Mouse (Mus musculus): ENCODE data around the gene 4930442H23Rik. TPM values are rescaled to one million over a fixed set of nuclear protein-coding genes. Genes with fewer than 3 reads are reported as not detected.

Gene 4930442H23Rik
- polyA plus RNA-seq, 1 experiment from 2014 or later: 0.15 TPM

Other genes with a start within 250 kb of the 4930442H23Rik start
- gene Gng7, start 168.9 kb downstream of the 4930442H23Rik start, polyA plus RNA-seq (2015; fragmentation: Nextera tagmentation; extraction: Ambion mirVana): 4.5 and 4.7 TPM in 2 replicates
- 0.94 and 1.2 TPM in 2 replicates for gene Diras1, start 158.2 kb downstream of the 4930442H23Rik start, polyA plus RNA-seq (2015; fragmentation: Nextera tagmentation; extraction: Ambion mirVana)
- 15.0 and 18.2 TPM in 2 replicates for gene Slc39a3, start 146.4 kb downstream of the 4930442H23Rik start, polyA plus RNA-seq (2015; fragmentation: Nextera tagmentation; extraction: Ambion mirVana)
- 166 and 183 TPM in 2 replicates for gene Sgta, start 123.7 kb downstream of the 4930442H23Rik start, polyA plus RNA-seq (2015; fragmentation: Nextera tagmentation; extraction: Ambion mirVana)
- gene Thop1, start 113.8 kb downstream of the 4930442H23Rik start, polyA plus RNA-seq (2015; fragmentation: Nextera tagmentation; extraction: Ambion mirVana): 57.1 and 60.1 TPM in 2 replicates
- gene Creb3l3, start 85.0 kb downstream of the 4930442H23Rik start, polyA plus RNA-seq (2015; fragmentation: Nextera tagmentation; extraction: Ambion mirVana): 48.2 and 57.8 TPM in 2 replicates
- 190 and 208 TPM in 2 replicates for gene Map2k2, start 77.9 kb downstream of the 4930442H23Rik start, polyA plus RNA-seq (2015; fragmentation: Nextera tagmentation; extraction: Ambion mirVana)
- 52.5 and 53.0 TPM in 2 replicates for gene Zbtb7a, start 48.6 kb downstream of the 4930442H23Rik start, polyA plus RNA-seq (2015; fragmentation: Nextera tagmentation; extraction: Ambion mirVana)
- 47.2 and 58.4 TPM in 2 replicates for gene Pias4, start 15.9 kb downstream of the 4930442H23Rik start, polyA plus RNA-seq (2015; fragmentation: Nextera tagmentation; extraction: Ambion mirVana)
- gene Eef2, start 7.2 kb downstream of the 4930442H23Rik start, polyA plus RNA-seq (2015; fragmentation: Nextera tagmentation; extraction: Ambion mirVana): 515 and 540 TPM in 2 replicates
- 56.6 and 62.7 TPM in 2 replicates for gene Dapk3, start 844 bp downstream of the 4930442H23Rik start, polyA plus RNA-seq (2015; fragmentation: Nextera tagmentation; extraction: Ambion mirVana)
- gene Nmrk2, start 18.2 kb upstream of the 4930442H23Rik start, polyA plus RNA-seq (2015; fragmentation: Nextera tagmentation; extraction: Ambion mirVana): 0.14 TPM in 1 of 2 replicates, not detected in the other
- gene Atcay, start 47.0 kb upstream of the 4930442H23Rik start, polyA plus RNA-seq (2015; fragmentation: Nextera tagmentation; extraction: Ambion mirVana): 1.7 TPM in 2 replicates
- gene Zfr2, start 49.3 kb upstream of the 4930442H23Rik start, polyA plus RNA-seq (2015; fragmentation: Nextera tagmentation; extraction: Ambion mirVana): 7.9 and 9.2 TPM in 2 replicates
- gene Matk, start 69.1 kb upstream of the 4930442H23Rik start, polyA plus RNA-seq (2015; fragmentation: Nextera tagmentation; extraction: Ambion mirVana): 2.2 and 2.4 TPM in 2 replicates
- 242 and 245 TPM in 2 replicates for gene Mrpl54, start 83.1 kb upstream of the 4930442H23Rik start, polyA plus RNA-seq (2015; fragmentation: Nextera tagmentation; extraction: Ambion mirVana)
- gene Apba3, start 83.1 kb upstream of the 4930442H23Rik start, polyA plus RNA-seq (2015; fragmentation: Nextera tagmentation; extraction: Ambion mirVana): 55.1 and 69.2 TPM in 2 replicates
- gene Tjp3, start 107.7 kb upstream of the 4930442H23Rik start, polyA plus RNA-seq (2015; fragmentation: Nextera tagmentation; extraction: Ambion mirVana): 47.0 and 53.3 TPM in 2 replicates
- 41.2 and 42.7 TPM in 2 replicates for gene Pip5k1c, start 109.1 kb upstream of the 4930442H23Rik start, polyA plus RNA-seq (2015; fragmentation: Nextera tagmentation; extraction: Ambion mirVana)
- 38.7 and 39.5 TPM in 2 replicates for gene Cactin, start 137.3 kb upstream of the 4930442H23Rik start, polyA plus RNA-seq (2015; fragmentation: Nextera tagmentation; extraction: Ambion mirVana)
- 21.3 and 21.7 TPM in 2 replicates for gene Tbxa2r, start 144.9 kb upstream of the 4930442H23Rik start, polyA plus RNA-seq (2015; fragmentation: Nextera tagmentation; extraction: Ambion mirVana)
- 0.06 TPM in 1 of 2 replicates, not detected in the other for gene Gipc3, start 159.4 kb upstream of the 4930442H23Rik start, polyA plus RNA-seq (2015; fragmentation: Nextera tagmentation; extraction: Ambion mirVana)
- 71.2 and 71.7 TPM in 2 replicates for gene Hmg20b, start 166.6 kb upstream of the 4930442H23Rik start, polyA plus RNA-seq (2015; fragmentation: Nextera tagmentation; extraction: Ambion mirVana)
- 19.9 and 23.8 TPM in 2 replicates for gene Mfsd12, start 173.6 kb upstream of the 4930442H23Rik start, polyA plus RNA-seq (2015; fragmentation: Nextera tagmentation; extraction: Ambion mirVana)
- 1.0 and 2.2 TPM in 2 replicates for gene 4930404N11Rik, start 182.0 kb upstream of the 4930442H23Rik start, polyA plus RNA-seq (2015; fragmentation: Nextera tagmentation; extraction: Ambion mirVana)
- 83.2 and 85.7 TPM in 2 replicates for gene Fzr1, start 194.7 kb upstream of the 4930442H23Rik start, polyA plus RNA-seq (2015; fragmentation: Nextera tagmentation; extraction: Ambion mirVana)
- gene Dohh, start 200.6 kb upstream of the 4930442H23Rik start, polyA plus RNA-seq (2015; fragmentation: Nextera tagmentation; extraction: Ambion mirVana): 89.2 and 100 TPM in 2 replicates
- 2.8 and 3.6 TPM in 2 replicates for gene Gm48551, start 200.6 kb upstream of the 4930442H23Rik start, polyA plus RNA-seq (2015; fragmentation: Nextera tagmentation; extraction: Ambion mirVana)
- 1.4 TPM in 1 of 2 replicates, not detected in the other for gene Gm48552, start 205.2 kb upstream of the 4930442H23Rik start, polyA plus RNA-seq (2015; fragmentation: Nextera tagmentation; extraction: Ambion mirVana)
- gene Smim24, start 209.2 kb upstream of the 4930442H23Rik start, polyA plus RNA-seq (2015; fragmentation: Nextera tagmentation; extraction: Ambion mirVana): 235 and 288 TPM in 2 replicates

Data from intestine, embryonic 15.5 days (tissue).